Mouse (Mus musculus): ENCODE results near the gene Fam222b. TPM values are rescaled to one million over a fixed set of nuclear protein-coding genes. Genes with fewer than 3 reads are reported as not detected.
"Not testable (repeated sequence)": the region's sequence is repeated elsewhere in the genome, so short reads cannot be mapped to it uniquely, and the experiment has no call there.

The Fam222b gene
- polyA plus RNA-seq (2016; fragmentation: Nextera tagmentation; extraction: Ambion mirVana): 22.7 and 24.2 TPM in 2 replicates

DNA sequence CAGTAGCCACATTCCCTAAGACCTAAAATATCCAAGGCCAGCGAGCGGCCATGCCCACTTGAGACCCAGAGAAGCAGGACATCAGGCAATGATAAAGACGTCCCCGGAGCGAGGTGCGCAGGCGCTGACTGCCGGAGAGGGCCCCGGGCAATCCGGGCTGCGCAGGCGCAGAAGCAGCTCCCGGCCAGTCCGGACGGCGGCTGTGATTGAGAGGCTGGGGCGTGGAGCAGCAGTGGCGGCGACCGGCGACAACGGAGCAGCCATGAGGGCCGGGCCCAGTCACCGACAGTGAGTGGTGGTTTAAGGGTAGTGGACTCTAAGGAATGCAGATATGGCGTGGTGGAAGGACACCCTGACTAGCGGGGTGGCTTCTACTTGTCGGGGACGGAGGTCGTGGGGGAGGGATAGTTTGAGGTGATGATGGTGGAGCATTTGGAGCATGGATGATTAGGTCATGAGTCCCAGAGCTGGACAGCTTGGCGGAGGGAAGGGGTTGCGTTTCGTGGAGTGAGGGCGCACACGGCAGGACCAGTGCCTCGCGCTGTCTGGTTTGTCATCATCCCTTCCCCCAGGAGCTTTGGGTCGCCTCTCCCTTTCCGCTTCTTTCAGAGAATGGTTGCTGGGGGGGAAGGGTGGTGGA is at the start of gene Fam222b:
Gene Fam222b, plus strand, starts transcription at position 157 of the 640 bp plus-strand sequence.
- WGBS: under 1% methylated on average over 38 of the region's 38 CpGs
- Histone ChIP-seq H3K27me3 (ENCODE audit: low read depth, poor library complexity, severe bottlenecking) (no peaks in the 10 kb centered on the region), H3K4me1 (peaks cover 22% of the 10 kb centered on the region), H3K36me3 (peaks cover 14% of the 10 kb centered on the region), H3K27ac (peak within 1 kb of the TSS; percentile 84), H3K4me3 (peak within 1 kb of the TSS; percentile 71), H3K9me3 (replicated peaks) (no peaks in the 10 kb centered on the region)
- DNase-seq (ENCODE audit: low spot score): peak; percentile 96

GRCm38 (mm10) chr11:78044758-78045251 is 49.7 kb upstream of the Fam222b start:
- Histone ChIP-seq H3K27ac (no peak overlapping the region), H3K9me3 (replicated peaks) (no peaks in the 10 kb centered on the region), H3K4me3 (no peak overlapping the region), H3K36me3 (peaks cover 53% of the 10 kb centered on the region), H3K4me1 (no peaks in the 10 kb centered on the region), H3K27me3 (ENCODE audit: low read depth, poor library complexity, severe bottlenecking) (no peaks in the 10 kb centered on the region)
- DNase-seq (ENCODE audit: low spot score): no peak
- whole genome bisulfite sequencing: 90% methylated on average over 5 of the region's 5 CpGs

DNA sequence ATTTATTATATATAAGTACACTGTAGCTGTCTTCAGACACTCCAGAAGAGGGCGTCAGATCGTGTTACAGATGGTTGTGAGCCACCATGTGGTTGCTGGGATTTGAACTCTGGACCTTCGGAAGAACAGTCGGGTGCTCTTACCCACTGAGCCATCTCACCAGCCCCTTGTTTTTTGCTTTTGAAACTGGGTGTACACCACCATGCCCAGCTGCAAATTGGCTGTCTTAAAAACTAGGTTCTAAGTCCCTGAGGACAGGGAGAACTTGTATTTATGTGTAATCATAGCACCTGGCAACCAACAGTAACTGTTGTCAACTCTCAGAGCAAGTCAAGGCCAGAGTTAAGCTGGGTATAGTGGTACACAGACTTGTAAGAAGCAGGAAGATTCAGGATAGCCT is 45.8 kb upstream of the Fam222b start:
- H3K36me3 ChIP-seq: peaks cover 49% of the 10 kb centered on the region
- H3K27me3 ChIP-seq (ENCODE audit: low read depth, poor library complexity, severe bottlenecking); H3K4me3 ChIP-seq; H3K4me1 ChIP-seq; DNase-seq (ENCODE audit: low spot score); H3K9me3 ChIP-seq (replicated peaks); H3K27ac ChIP-seq: not testable (repeated sequence)
- 82% methylated on average over 4 of the region's 4 CpGs for WGBS

DNA sequence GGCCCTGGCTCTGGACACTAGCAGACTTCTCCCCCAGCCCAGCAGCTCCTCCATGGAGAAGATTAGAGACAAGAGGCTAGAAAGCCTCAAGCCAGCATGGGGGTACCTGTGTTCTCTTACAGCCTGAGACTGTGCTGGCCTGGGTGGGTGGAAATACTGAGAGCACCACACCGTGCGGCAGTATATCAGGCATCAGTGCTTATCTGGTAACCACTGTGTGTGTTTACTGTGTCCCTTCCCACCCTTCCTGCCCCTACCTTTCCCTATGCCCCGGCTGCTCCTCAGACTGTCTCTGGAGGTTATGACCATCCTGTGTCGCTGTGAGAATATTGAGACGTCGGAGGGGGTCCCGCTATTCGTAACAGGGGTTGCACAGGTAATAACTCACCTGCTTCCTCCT is 41.4 kb upstream of the Fam222b start:
- no peak for DNase-seq (ENCODE audit: low spot score)
- WGBS: 93% methylated on average over 8 of the region's 8 CpGs
- H3K27ac ChIP-seq: no peak overlapping the region
- no peaks in the 10 kb centered on the region for H3K4me1 ChIP-seq
- no peaks in the 10 kb centered on the region for H3K27me3 ChIP-seq (ENCODE audit: low read depth, poor library complexity, severe bottlenecking)
- no peak overlapping the region for H3K4me3 ChIP-seq
- no peaks in the 10 kb centered on the region for H3K9me3 ChIP-seq (replicated peaks)
- H3K36me3 ChIP-seq: peaks cover 81% of the 10 kb centered on the region

DNA sequence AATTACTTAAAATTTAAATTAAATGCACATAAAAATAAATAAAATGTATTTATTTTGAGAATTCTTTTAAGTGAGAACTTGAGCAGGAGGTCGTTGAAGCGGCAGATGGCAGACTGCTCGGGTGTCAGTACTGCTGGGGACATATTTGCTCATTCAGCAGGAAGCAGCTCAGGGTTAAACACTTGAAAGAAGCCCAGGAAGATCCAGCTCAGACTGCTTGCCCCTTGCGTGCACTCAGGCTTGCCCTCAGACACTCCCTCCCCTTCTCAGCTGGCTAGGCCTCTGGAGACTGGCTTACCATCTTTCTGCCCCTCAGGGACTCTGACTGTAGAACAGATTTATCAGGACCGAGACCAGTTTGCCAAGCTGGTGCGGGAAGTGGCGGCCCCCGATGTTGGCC is 37.5 kb upstream of the Fam222b start:
- Histone ChIP-seq H3K27ac (no peak overlapping the region), H3K9me3 (replicated peaks) (no peaks in the 10 kb centered on the region), H3K4me1 (no peaks in the 10 kb centered on the region; the same call in 1 of the 2 replicates), H3K4me3 (no peak overlapping the region), H3K27me3 (ENCODE audit: low read depth, poor library complexity, severe bottlenecking) (no peaks in the 10 kb centered on the region), H3K36me3 (peaks cover 76% of the 10 kb centered on the region)
- DNase-seq (ENCODE audit: low spot score): no peak
- WGBS: 92% methylated on average over 8 of the region's 8 CpGs

GRCm38 (mm10) chr11:78059833-78060757 is 34.4 kb upstream of the Fam222b start:
- H3K4me3 ChIP-seq: no peak overlapping the region
- H3K27me3 ChIP-seq (ENCODE audit: low read depth, poor library complexity, severe bottlenecking): no peaks in the 10 kb centered on the region
- H3K36me3 ChIP-seq: peaks cover 51% of the 10 kb centered on the region
- H3K4me1 ChIP-seq: no peaks in the 10 kb centered on the region; the same call in 1 of the 2 replicates
- 62% methylated on average over 9 of the region's 9 CpGs for WGBS
- no peaks in the 10 kb centered on the region for H3K9me3 ChIP-seq (replicated peaks)
- no peak overlapping the region for H3K27ac ChIP-seq
- peak; percentile 43 for DNase-seq (ENCODE audit: low spot score)

DNA sequence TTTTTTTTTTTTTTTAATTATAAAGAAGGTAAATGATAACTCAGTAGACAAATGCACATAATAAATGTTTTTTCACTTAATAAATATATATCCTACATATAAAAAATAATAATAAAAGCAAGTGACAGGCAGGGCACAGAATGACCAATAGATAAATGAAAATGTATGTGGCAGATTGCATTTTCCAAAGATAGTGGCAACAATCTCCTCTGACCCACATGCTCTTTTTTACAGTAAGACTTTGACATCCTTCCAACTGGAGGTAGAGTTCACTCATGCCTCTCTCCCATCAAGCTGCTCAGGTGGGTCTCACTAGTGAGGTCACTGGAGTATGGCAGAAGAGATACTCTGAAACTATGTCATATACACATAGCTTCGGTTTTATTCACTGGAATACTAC is 31.9 kb upstream of the Fam222b start:
- H3K36me3 ChIP-seq: peaks cover 26% of the 10 kb centered on the region
- no peak overlapping the region for H3K4me3 ChIP-seq
- no peak overlapping the region for H3K27ac ChIP-seq
- 83% methylated on average over 1 of the region's 1 CpGs for WGBS
- H3K9me3 ChIP-seq (replicated peaks): no peaks in the 10 kb centered on the region
- DNase-seq (ENCODE audit: low spot score): no peak
- no peaks in the 10 kb centered on the region for H3K27me3 ChIP-seq (ENCODE audit: low read depth, poor library complexity, severe bottlenecking)
- no peaks in the 10 kb centered on the region; the same call in 1 of the 2 replicates for H3K4me1 ChIP-seq

DNA sequence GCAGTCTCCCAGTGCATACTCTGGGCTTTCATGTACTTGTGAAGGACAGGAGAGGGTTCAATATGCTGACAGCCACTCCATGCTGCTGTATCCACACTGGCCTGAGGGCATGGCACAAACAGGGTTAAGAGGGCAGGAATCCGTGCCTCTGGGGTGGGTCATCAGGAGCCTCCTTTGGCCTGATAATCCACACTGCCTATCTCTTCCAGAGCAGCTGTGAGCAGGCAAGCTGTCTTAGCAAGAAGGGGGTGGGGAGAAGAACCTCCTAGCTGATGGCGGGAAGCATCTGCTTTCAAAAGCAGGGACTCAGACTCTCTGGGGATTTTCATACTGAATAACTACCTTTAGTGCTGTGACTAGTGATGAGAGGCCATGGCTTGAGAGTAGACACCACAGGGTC is 28.6 kb upstream of the Fam222b start:
- DNase-seq (ENCODE audit: low spot score): no peak
- H3K27ac ChIP-seq: no peak overlapping the region
- WGBS: 58% methylated on average over 2 of the region's 2 CpGs

DNA sequence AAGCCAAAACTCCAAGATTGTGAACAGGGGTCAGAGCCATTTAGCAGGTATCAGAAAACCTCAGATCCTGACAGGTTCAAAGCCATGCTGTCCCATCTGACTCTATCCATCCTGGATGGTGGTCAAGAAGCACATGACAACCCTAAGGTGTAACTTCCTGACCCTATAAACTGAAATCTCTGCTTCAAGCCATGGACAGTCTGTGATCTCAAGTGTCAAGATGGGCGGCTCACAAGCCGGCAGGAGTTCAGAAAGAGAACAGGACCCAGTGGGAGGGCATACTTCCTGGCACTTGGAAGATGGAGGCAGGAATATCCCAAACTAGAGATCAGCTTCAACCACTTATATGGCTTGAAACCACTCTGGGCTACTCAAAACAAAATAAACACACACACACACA is 27.8 kb upstream of the Fam222b start:
- Histone ChIP-seq H3K4me1 (no peaks in the 10 kb centered on the region; the same call in 1 of the 2 replicates), H3K27ac (no peak overlapping the region), H3K36me3 (peaks cover 12% of the 10 kb centered on the region), H3K9me3 (replicated peaks) (no peaks in the 10 kb centered on the region), H3K4me3 (no peak overlapping the region), H3K27me3 (ENCODE audit: low read depth, poor library complexity, severe bottlenecking) (no peaks in the 10 kb centered on the region)
- WGBS: 78% methylated on average over 2 of the region's 2 CpGs
- no peak for DNase-seq (ENCODE audit: low spot score)

More for the DNA sequence above, 28.6 kb upstream of the Fam222b start:
- no peaks in the 10 kb centered on the region for H3K27me3 ChIP-seq (ENCODE audit: low read depth, poor library complexity, severe bottlenecking)
- H3K9me3 ChIP-seq (replicated peaks): no peaks in the 10 kb centered on the region
- peaks cover 6% of the 10 kb centered on the region; the same call in 1 of the 2 replicates for H3K36me3 ChIP-seq
- H3K4me3 ChIP-seq: no peak overlapping the region
- no peaks in the 10 kb centered on the region; the same call in 1 of the 2 replicates for H3K4me1 ChIP-seq

DNA sequence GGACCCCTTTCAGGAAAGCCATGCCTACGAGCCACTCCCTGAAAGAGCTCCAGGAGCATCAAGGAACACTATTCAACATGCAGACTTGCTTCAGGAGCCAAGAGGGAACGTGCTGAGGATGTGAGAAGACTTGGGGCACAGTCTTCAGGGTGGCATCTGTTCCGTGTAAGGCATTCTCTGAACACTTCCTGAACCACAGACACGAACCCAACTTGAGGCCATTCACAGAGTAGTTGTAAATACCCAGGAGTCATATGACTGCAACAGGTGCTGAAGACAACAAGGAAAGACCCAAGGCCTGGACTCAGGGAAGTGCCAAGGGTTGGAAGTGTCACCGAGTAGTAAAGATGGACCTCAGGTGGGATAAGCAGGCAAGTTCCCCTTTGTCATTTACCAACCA is 26.9 kb upstream of the Fam222b start:
- peaks cover 21% of the 10 kb centered on the region for H3K36me3 ChIP-seq
- H3K9me3 ChIP-seq (replicated peaks): no peaks in the 10 kb centered on the region
- H3K27me3 ChIP-seq (ENCODE audit: low read depth, poor library complexity, severe bottlenecking): no peaks in the 10 kb centered on the region
- DNase-seq (ENCODE audit: low spot score): no peak
- H3K4me1 ChIP-seq: no peaks in the 10 kb centered on the region
- H3K4me3 ChIP-seq: no peak overlapping the region
- no peak overlapping the region for H3K27ac ChIP-seq
- 78% methylated on average over 5 of the region's 5 CpGs for WGBS

DNA sequence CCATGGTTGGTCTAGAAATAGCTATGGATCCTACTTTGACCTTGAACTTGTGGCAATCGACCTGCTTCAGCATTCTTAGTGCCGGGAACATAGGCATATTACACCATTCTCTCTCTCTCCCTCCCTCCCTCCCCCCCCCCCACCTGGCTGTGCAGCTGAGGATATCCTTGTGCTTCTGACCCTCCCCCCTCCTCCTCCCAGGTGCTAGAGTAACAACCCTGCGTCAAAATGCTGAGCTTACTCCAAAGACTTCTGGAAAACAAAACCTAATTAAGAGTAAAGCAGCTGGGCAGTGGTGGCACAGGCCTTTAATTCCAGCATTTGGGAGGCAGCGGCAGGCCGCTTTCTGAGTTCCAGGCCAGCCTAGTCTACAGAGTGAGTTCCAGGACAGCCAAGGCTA is 25.3 kb upstream of the Fam222b start:
- Histone ChIP-seq H3K27ac (peak overlapping the region; percentile 16; the same call in 1 of the 2 replicates), H3K4me1 (no peaks in the 10 kb centered on the region), H3K4me3 (no peak overlapping the region), H3K36me3 (peaks cover 36% of the 10 kb centered on the region), H3K9me3 (replicated peaks) (no peaks in the 10 kb centered on the region), H3K27me3 (ENCODE audit: low read depth, poor library complexity, severe bottlenecking) (no peaks in the 10 kb centered on the region)
- 81% methylated on average over 5 of the region's 5 CpGs for WGBS
- no peak for DNase-seq (ENCODE audit: low spot score)

GRCm38 (mm10) chr11:78069646-78070045 is 24.8 kb upstream of the Fam222b start:
- Histone ChIP-seq H3K27ac (peak overlapping the region; percentile 43; the same call in 1 of the 2 replicates), H3K4me1 (no peaks in the 10 kb centered on the region), H3K36me3 (peaks cover 42% of the 10 kb centered on the region), H3K4me3 (no peak overlapping the region), H3K27me3 (ENCODE audit: low read depth, poor library complexity, severe bottlenecking) (no peaks in the 10 kb centered on the region), H3K9me3 (replicated peaks) (no peaks in the 10 kb centered on the region)
- DNase-seq (ENCODE audit: low spot score): no peak
- WGBS: 78% methylated on average over 6 of the region's 6 CpGs

DNA sequence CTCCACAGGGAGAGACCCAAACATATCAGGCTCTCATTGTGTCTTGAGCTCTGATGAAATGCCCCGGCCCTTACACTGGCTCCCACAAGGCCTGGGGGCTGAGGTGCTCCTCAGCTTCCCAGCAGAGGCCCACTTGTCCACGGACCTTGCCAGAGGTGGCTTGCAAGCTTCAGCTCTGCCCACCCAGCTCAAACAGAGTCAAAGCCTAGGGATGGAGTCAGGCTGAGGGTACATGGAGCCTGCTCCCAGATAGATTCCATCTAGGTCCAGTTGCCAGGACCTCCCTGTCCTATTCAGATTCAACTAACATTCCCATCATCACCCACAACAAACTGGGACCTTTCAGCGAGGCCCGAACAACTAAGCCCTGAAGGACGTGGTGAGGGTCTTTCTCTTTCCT is 22.5 kb upstream of the Fam222b start:
- WGBS: 88% methylated on average over 5 of the region's 5 CpGs

More for the DNA sequence above, 22.5 kb upstream of the Fam222b start:
- DNase-seq (ENCODE audit: low spot score): no peak
- Histone ChIP-seq H3K27ac (no peak overlapping the region), H3K4me1 (no peaks in the 10 kb centered on the region), H3K9me3 (replicated peaks) (no peaks in the 10 kb centered on the region), H3K36me3 (peaks cover 65% of the 10 kb centered on the region), H3K27me3 (ENCODE audit: low read depth, poor library complexity, severe bottlenecking) (no peaks in the 10 kb centered on the region), H3K4me3 (no peak overlapping the region)
